Mouse (Mus musculus): ENCODE results near the gene St6galnac4.

The St6galnac4 gene

DNA sequence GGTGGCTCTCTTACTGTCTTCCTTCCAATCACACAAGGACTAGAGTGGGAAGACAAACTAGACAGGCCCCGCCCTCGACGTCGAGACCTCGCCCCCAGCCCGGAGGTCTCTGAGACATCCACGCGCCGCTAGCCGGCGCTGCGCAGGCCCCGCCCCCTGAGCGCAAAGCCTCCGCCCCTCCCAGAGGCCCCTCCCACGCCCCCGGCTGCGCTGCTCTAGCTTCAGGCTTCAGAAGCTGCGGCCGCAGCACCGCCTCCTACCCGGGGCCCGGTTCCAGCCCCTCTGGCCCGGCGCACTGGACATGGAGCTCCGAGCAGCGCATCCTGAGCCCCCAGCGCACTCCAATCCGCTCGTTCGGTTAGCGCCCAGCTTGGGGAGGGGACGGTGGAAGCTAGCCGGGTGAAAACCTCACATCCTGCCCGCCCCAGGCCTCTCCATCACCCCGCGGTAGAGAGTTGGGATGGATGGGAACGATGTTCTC lies at the start of gene St6galnac4:
Gene St6galnac4, plus strand, starts transcription at position 225 of the 481 bp plus-strand sequence.
- POLR2A ChIA-PET = interaction anchor here (0.6 to 2.6 kb wide), 40 partner anchors 9 to 784 kb away, joined by 3 to 12 read pairs (median 3); partner anchors contain the start of genes 9430097D07Rik (in 2 of the 4), Pip5kl1 (in 2 of the 4), Slc25a25 (in 2 of the 4) and Dpm2 (in 1 of the 4)

DNA sequence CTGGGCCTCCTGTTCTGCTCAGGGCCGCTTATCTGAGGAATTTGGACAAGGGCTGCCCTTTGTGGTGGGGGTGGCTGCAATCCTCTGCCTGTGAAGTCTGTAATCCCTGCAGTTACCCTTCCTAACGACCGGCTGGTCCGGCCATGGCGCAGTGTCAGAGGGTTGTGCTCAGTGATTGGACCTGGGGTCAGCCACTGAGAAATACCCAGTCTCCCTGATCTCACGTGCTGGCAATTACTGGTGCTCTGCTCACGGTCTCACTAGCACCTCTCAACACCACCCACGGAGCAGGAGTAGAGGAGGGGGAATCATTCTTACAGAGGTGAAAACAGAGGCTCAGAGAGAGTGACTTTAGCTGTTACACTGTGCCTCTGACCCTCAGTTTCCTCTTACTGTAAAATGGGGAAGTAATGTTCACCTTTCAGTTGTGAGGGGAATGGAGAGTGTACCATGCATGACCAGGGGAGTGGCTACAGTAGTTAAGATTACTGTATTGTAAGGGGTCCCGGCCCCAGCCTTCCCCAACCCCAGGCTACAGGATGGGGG lies 49.5 kb upstream of the St6galnac4 start:
- CTCF ChIA-PET = interaction anchor here (0.8 to 3.9 kb wide), 11 partner anchors 29 to 300 kb away, joined by 3 to 18 read pairs (median 4); partner anchors contain the start of genes 9430097D07Rik (in 1 of the 4) and Pip5kl1 (in 1 of the 4)

More for the DNA sequence above, at the start of gene St6galnac4:
- CTCF ChIA-PET = interaction anchor here in 3 of 4 experiments (0.5 to 3.5 kb wide), 32 partner anchors 8 to 673 kb away, joined by 3 to 16 read pairs (median 5); partner anchors contain the start of genes 9430097D07Rik (in 1 of the 3) and Pip5kl1 (in 1 of the 3)

DNA sequence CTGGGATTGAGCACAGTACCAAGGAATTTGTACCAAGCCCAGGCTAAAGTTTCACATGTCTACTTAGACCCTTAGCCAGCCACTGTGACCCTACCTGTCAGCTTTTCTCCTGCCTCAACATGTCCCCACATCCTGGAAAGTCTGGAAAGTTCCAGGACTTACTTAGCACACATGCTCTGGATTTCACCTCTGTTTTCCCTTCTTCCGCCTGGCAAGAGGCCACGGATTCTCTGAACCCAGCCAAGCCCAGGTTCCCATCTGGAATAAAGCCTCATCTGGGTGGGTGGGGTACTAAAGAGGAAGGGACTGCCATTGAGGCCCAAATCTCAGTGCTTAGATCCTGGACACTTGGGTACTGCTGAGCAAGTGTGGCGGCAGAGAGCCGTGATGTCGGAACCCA lies 49.0 kb upstream of the St6galnac4 start:
- ChIA-PET POLR2A (interaction anchor here in 2 of 4 experiments (1.1 to 3.5 kb wide), 4 partner anchors 12 to 69 kb away, joined by 3 to 14 read pairs (median 7); no protein-coding TSS in a partner anchor), CTCF (interaction anchor here in 1 of 4 experiments (1.2 kb wide), 1 partner anchor 46 kb away, joined by 3 read pairs; no protein-coding TSS in a partner anchor)

More for the DNA sequence above, 49.5 kb upstream of the St6galnac4 start:
- POLR2A ChIA-PET = interaction anchor here (0.6 to 4.4 kb wide), 50 partner anchors 8 to 325 kb away, joined by 3 to 37 read pairs (median 4); partner anchors contain the start of genes Dpm2 (in 2 of the 4), Cdk9 (in 1 of the 4), Eng (in 1 of the 4) and St6galnac4 (in 1 of the 4)

DNA sequence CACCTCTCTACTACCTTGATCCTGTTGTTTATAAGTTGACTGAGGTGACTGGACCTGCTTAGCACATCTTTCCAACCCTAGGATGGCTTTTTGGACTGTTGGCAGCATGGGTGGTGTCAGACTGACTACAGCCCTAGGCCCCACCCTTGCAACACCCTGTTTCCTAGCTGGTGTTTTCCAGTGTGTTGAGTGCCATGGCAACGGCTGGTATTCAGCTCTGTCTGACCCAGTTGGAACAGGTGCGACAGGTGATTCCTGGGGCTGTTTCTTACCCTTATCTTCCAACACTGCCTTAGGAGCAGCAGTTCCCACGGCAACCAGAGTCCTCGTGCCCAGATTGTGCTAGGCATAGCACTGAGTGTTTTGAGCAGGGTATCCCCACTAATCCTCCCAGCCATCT lies 48.4 kb upstream of the St6galnac4 start:
- ChIA-PET POLR2A (interaction anchor here in 1 of 4 experiments (1.1 kb wide), 1 partner anchor 11 kb away, joined by 3 read pairs; no protein-coding TSS in a partner anchor), CTCF (interaction anchor here in 1 of 4 experiments (1.2 kb wide), 1 partner anchor 45 kb away, joined by 3 read pairs; no protein-coding TSS in a partner anchor)

DNA sequence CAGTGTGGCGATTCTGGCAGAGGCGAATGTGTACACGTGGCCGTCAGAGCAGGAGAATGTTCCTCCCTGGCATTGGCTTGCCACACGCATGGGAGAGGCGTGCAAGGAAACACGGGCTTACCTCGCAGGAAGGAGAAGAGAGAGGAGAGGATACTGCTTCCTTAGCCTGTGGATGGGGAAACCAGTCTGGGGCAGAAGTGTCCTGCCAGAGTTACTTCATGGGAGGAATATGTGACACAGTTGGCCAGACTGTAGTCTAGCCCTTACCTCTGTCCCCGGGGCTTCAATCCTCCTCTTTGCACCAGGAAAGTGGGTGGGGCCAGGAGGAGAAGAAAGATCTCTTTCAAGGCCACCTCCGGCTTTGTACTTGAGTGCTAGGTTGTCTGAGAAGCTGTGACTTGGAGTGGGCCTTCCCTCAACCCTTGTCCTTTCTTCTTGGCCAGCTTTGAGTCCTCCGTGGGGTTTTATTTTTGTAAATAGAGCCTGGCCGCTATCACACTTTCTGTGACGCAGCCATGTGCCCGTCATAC lies 47.4 kb upstream of the St6galnac4 start:
- CTCF ChIA-PET = interaction anchor here in 2 of 4 experiments (0.7 to 0.8 kb wide), 2 partner anchors 17 to 52 kb away, joined by 3 to 4 read pairs; no protein-coding TSS in a partner anchor
- POLR2A ChIA-PET = interaction anchor here in 2 of 4 experiments (0.7 to 1.2 kb wide), 3 partner anchors 19 to 323 kb away, joined by 3 to 5 read pairs (median 3); no protein-coding TSS in a partner anchor

DNA sequence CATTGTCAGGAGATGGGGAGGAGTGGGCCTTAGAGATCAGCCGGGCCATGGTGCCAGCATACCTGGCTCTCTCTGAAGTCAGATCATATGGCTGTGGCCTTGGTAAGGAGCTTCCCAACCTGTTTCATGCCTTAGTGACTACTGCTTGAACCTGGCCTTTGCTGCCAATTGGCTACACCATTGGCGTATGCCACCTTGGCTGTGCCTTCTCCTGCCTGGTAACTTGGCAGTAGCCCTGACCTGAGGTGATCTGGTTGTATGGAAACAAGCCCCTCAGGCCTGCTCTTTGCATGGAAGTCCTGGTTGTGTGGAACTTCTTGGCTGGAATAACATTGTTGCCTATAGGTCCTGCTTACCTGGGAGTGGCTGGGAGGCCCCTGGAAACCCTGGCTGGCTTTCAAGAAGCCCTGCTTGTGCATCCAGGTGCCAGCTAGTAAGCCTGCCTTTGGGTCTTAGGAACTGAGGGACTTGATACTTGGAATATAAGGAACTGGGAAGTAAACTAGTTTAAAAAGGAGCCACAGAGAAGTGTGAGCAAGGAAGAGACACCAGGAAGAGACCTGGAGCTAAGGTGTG lies 45.5 kb upstream of the St6galnac4 start:
- CTCF ChIA-PET = interaction anchor here in 1 of 4 experiments (2.8 kb wide), 1 partner anchor 52 kb away, joined by 8 read pairs; no protein-coding TSS in a partner anchor
- POLR2A ChIA-PET = interaction anchor here in 2 of 4 experiments (0.6 to 1.9 kb wide), 10 partner anchors 8 to 120 kb away, joined by 3 to 8 read pairs (median 3); partner anchors contain the start of gene St6galnac4 (in 1 of the 2)

DNA sequence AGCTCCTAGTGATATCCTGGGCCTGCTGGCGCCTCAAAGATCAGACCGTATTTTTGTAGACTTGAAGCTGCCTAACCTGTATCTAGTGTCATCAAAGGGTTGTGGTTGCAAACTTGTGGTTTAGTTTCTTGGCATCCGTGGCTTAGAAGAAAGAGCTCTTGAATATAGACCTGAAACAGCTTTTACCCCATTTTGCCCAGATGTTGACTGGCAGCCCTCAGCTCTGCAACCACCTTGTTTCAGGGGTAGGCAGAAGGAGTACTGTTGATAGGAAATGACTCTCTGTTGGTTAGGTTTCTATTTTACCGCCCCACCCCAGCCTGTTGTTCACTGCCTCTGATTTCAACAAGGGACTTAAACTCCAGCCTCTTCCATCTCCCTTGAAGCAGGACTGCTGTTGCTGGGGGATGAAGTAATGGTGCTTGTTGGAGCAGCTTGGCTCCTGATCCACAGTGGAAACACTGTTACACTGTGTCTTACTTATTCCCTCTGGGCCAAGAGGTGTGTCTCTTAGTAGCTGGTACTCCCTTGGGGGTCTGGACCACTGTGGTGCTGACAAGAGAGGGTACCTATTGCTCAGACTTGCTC lies 44.8 kb upstream of the St6galnac4 start:
- POLR2A ChIA-PET = interaction anchor here in 3 of 4 experiments (0.6 to 1.9 kb wide), 13 partner anchors 8 to 120 kb away, joined by 3 to 8 read pairs (median 3); partner anchors contain the start of gene St6galnac4 (in 1 of the 3)
- CTCF ChIA-PET = interaction anchor here in 1 of 4 experiments (2.8 kb wide), 1 partner anchor 53 kb away, joined by 8 read pairs; no protein-coding TSS in a partner anchor

DNA sequence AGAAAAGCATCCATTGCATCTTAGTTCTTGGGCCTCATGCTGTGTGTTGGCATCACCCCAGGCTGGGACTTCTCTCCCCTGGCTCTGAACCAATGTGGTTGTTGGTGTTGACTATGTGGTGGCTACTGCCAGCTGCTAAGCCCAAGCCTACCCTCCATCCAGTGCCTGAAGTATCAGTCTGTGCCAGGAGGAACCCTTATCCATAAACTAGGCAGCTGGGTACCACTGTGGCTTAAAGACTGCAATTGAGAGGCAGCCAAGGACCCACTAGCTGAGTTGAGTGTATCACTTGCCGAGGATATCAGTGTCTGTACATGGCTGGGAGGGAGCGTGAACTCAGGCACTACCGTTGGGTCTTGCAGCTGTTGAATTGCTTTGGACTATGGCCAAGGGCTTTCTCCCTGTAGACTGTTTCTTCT lies 43.9 kb upstream of the St6galnac4 start:
- POLR2A ChIA-PET = interaction anchor here in 1 of 4 experiments (1.1 to 1.9 kb wide), 6 partner anchors 9 to 896 kb away, joined by 3 to 8 read pairs (median 4); no protein-coding TSS in a partner anchor
- CTCF ChIA-PET = interaction anchor here in 2 of 4 experiments (0.6 kb wide), 2 partner anchors 237 to 668 kb away, joined by 3 read pairs; no protein-coding TSS in a partner anchor

DNA sequence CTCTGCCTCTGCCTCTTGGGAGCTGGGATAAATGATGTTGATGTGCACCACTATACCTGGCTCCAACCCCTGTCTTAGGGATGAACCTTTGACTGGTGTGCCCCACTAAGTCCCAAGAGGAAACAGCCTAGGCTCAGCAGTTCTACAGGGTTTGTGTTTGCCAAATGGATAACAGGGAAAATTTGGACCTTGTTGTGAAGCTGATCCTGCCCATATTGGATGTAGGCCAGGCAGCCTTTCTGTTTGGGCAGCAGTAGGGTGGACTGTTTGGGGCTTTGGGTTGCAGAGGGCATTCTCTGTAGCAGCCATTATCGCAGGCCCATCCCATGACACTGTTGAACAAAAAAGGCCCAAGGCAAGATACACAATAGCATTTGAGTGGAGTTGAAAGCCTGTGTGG lies 39.9 kb upstream of the St6galnac4 start:
- CTCF ChIA-PET = interaction anchor here in 3 of 4 experiments (0.6 to 2.2 kb wide), 3 partner anchors 20 to 60 kb away, joined by 3 to 10 read pairs (median 3); no protein-coding TSS in a partner anchor
- POLR2A ChIA-PET = interaction anchor here in 2 of 4 experiments (0.7 to 4.6 kb wide), 8 partner anchors 8 to 39 kb away, joined by 3 to 33 read pairs (median 4); partner anchors contain the start of gene Fam102a (in 1 of the 2)

DNA sequence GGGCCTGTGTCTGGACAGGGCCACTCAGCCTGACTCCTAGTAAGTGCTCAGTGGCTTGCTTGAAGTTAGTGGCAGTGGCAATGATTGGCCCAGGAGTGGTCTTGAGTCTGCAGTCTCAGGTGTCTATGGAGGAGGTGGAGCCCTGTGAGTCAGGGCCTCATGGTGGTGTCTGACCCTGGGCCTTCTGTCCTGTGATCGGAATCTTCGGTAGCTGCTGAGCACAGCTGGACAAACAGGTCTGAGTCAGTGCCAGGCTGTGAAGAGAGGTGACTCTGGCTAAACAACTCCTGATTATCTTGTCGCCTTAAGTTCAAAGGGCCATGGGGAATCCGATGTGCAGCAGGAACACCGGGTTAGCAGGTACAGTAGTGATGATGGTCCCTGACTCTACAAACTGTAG lies 39.5 kb upstream of the St6galnac4 start:
- ChIA-PET CTCF (interaction anchor here in 1 of 4 experiments (2.2 kb wide), 1 partner anchor 19 kb away, joined by 10 read pairs; no protein-coding TSS in a partner anchor), POLR2A (interaction anchor here in 2 of 4 experiments (1.0 to 4.6 kb wide), 3 partner anchors 11 to 23 kb away, joined by 3 to 33 read pairs (median 3); partner anchors contain the start of genes Dpm2 (in 1 of the 2) and Fam102a (in 1 of the 2))

DNA sequence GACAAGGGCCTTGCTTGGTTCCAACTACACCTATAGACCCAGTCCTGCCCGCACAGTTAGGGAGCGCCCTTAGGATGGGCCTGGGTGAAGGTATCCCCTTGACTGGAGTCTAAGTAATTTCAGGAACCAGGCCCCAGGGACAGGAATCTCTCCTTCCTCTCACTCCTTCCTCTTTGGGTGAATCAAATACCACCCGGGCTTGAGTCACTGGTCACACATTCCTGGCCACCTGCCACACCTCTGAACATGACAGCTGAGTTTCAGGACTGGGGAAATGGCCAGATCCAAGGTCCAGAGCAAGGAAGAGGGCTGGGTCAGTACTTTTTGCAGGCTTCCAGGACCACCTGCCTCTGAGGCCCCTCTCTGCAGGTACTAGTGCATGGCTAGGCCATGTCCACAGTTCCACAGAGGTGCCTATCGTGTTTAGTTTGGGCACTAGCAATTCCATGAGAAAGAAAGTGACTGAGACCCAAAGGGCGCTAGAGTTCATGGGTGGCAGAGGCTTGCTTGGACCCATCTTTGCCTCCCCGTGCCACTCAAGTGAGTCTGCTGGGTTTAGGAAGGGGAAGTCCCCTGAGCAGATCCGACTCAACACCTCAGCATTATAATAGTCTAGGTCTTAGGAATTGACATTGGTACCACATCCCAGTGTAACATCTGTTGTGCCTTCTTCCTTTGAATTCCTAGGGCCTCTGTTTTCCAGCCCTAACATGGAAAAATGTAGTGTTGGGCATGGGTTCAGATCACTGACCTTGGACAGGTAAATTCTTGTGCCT lies 38.7 kb upstream of the St6galnac4 start:
- ChIA-PET CTCF (no interaction called here), POLR2A (interaction anchor here in 2 of 4 experiments (1.0 to 4.6 kb wide), 3 partner anchors 12 to 22 kb away, joined by 3 to 33 read pairs (median 3); partner anchors contain the start of genes Dpm2 (in 1 of the 2) and Fam102a (in 1 of the 2))

DNA sequence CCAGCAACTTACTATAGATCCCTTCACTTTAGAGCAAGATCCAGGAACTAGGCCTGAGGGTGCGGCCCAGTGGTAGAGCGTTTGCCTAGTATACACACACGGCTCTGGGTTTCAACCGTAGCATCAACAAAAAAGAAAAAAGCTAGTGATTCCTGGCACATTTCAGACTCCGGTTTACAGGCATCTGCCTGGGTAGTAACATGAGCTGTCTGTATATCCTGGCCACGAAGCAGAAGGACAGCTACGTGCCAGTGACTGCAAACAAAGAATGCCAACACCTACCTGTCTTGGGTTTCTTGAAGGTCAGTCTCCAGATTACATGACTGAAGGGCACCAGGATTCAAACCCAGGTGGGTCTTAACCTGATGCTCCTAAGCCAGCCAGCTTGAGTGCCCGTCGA lies 37.7 kb upstream of the St6galnac4 start:
- ChIA-PET POLR2A (interaction anchor here in 3 of 4 experiments (0.7 to 1.5 kb wide), 5 partner anchors 11 to 39 kb away, joined by 3 to 5 read pairs (median 3); partner anchors contain the start of gene Fam102a (in 1 of the 3)), CTCF (interaction anchor here in 1 of 4 experiments (1.1 to 1.2 kb wide), 2 partner anchors 61 to 145 kb away, joined by 3 to 5 read pairs; no protein-coding TSS in a partner anchor)

DNA sequence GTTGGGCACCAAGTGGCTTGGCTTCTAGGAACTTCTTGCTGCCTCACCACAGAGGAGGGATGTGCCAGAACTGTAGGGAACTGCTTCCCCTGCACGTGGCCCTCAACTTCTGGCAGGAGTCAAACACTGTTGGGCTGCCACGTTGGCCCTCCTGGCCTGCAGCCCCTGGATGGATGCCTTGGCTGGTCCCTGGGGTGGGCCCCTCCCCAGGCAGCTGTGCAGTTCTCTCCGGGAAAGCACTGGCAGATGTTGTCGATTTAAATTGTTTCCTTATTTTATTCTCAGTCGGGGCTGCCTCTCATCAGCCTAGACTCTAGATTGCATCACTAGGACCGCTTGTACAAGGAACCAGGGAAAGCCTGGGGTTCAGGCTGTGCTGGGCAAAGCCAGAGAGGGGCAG lies 37.1 kb upstream of the St6galnac4 start:
- CTCF ChIA-PET = interaction anchor here in 2 of 4 experiments (0.7 to 1.2 kb wide), 4 partner anchors 13 to 485 kb away, joined by 3 to 5 read pairs (median 4); no protein-coding TSS in a partner anchor
- POLR2A ChIA-PET = interaction anchor here in 3 of 4 experiments (0.6 to 1.6 kb wide), 7 partner anchors 8 to 94 kb away, joined by 3 to 5 read pairs (median 3); partner anchors contain the start of gene Fam102a (in 1 of the 3)

DNA sequence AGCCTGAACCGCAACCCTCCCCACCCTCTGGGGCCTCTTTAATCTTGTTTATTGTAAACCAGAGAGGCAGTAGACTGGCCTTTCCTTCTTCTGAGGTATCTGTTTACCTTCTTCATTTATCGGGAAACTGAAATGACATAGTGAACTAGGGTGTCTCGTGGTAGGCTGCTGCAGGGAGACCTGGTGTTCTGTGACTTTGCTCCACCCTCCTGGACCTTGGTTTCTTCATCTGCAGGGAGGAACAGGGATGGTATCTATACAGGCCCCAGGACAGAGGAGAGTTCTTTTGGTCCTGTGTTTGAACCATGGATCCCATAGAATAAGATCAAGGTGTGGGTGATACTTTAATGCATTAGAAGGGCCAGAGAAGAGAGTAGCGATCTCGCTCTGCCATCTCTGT lies 35.7 kb upstream of the St6galnac4 start:
- CTCF ChIA-PET = interaction anchor here in 1 of 4 experiments (1.0 kb wide), 1 partner anchor 47 kb away, joined by 9 read pairs; no protein-coding TSS in a partner anchor

DNA sequence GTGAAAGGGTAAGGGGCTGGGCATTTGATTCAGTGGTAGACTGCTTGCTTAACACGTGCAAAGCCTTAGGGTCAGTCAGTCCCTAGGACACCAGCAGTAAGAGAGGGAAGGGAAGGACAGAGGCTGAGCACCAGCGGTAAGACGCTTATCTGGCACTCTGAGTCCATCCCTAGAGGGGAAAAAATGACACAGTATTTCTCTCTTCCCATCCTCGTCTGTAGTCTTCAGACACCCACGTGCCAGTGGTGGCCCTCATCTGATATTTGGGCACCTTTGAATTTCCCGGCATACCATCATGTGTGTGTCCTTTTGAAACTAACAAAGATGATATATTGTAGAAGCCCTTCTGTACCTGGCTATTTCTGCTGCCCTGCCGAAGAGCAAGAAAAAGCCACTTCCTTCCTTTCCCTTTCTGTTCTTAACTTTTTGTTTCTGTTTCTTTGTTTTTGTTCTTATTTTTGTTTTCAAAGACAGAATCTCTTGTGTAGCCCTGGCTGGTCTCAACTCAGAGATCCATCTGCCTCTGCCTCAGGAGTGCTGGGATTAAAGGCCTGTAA lies 33.2 kb upstream of the St6galnac4 start:
- POLR2A ChIA-PET = interaction anchor here in 2 of 4 experiments (1.0 to 2.4 kb wide), 3 partner anchors 7 to 30 kb away, joined by 3 to 5 read pairs (median 5); no protein-coding TSS in a partner anchor

More for the DNA sequence above, 35.7 kb upstream of the St6galnac4 start:
- POLR2A ChIA-PET = interaction anchor here in 3 of 4 experiments (0.8 to 1.6 kb wide), 3 partner anchors 8 to 15 kb away, joined by 3 to 4 read pairs (median 4); no protein-coding TSS in a partner anchor

More for the DNA sequence above, 33.2 kb upstream of the St6galnac4 start:
- CTCF ChIA-PET = interaction anchor here in 3 of 4 experiments (0.6 to 2.0 kb wide), 3 partner anchors 8 to 88 kb away, joined by 3 to 9 read pairs (median 8); no protein-coding TSS in a partner anchor

Data from embryonic stem cell, embryonic (primary cell).